Mouse (Mus musculus): ENCODE measurements around the gene Myo1e. TPM values are rescaled to one million over a fixed set of nuclear protein-coding genes. Genes with fewer than 3 reads are reported as not detected.

Gene Myo1e
- 0.02 and 0.03 TPM in 2 replicates for polyA plus RNA-seq (2012)

DNA sequence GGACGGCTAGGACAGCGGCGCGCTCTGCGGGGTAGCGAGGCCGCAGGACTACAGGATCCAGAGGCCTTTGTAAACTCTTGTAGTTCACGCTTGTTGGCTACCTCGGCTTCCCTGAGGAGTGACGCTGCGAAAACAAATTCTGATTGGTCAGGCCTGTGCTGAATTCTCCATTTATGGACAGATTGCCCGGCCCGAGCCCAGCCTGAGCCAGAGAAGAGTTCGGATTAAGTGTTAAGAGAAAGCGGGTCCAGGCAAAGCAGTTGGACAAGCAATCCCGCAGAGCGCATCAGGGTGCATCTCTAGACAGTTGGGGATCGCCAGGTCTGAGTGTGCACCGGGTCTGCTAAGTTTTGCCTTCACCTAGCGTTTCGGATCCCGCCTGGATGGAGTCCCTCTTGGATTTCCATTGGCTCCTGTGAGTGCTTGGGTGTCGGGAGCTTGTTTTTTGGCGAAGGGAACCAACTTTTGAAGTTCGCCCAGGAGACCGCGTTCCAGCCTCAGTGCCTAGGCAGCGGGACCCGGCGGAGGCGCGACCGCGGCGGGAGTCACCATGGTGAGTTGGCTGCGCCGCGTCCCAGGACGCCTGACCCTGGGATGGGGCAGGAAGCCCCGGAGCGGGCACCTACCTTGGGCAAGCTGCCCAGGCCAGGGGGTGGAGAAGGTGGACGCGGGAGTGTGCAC lies at the start of gene Myo1e:
TSS of gene Myo1e (plus strand) at position 200 of the 681 bp plus-strand sequence.
- TF ChIP-seq GATA1 (IDR thresholded peaks at IDR 0.05; ENCODE audit: low read length) = no peak
- TF ChIP-seq TAL1 (IDR thresholded peaks at IDR 0.05; ENCODE audit: low read length) = no peak
- peak within 1 kb of the TSS; percentile 56 for H3K4me3 ChIP-seq (replicated peaks)
- no peaks in the 10 kb centered on the region for H3K36me3 ChIP-seq (ENCODE audit: control insufficient read depth)
- H3K4me1 ChIP-seq (ENCODE audit: control insufficient read depth) = no peaks in the 10 kb centered on the region
- H3K9me3 ChIP-seq (ENCODE audit: control insufficient read depth, low read length) = no peaks in the 10 kb centered on the region
- H3K27me3 ChIP-seq (ENCODE audit: control insufficient read depth) = peaks cover 50% of the 10 kb centered on the region

DNA sequence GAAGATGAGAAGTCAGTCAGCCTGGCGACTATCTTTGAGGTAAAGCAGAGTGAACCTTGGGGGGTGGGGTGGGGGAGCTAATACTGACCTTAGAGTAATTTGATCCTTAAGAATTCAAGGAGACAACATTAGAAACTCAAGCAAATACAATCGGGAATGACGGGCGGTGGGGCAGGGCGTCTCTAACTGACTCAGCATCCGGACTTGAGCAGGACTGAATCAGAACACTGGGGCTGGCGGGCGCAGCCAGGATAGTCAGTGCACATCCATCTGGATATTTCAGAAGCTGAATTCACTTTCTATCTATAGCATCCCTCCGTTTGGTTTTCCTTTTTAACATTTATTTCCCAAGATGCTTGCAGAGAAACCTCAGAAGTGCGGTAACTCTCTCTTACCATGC lies 47.1 kb upstream of the Myo1e start:
- H3K27me3 ChIP-seq (ENCODE audit: control insufficient read depth) = no peaks in the 10 kb centered on the region
- no peak for TF ChIP-seq TAL1 (IDR thresholded peaks at IDR 0.05; ENCODE audit: low read length)
- TF ChIP-seq GATA1 (IDR thresholded peaks at IDR 0.05; ENCODE audit: low read length) = no peak
- no peak overlapping the region for H3K4me3 ChIP-seq (replicated peaks)
- H3K9me3 ChIP-seq (ENCODE audit: control insufficient read depth, low read length) = no peaks in the 10 kb centered on the region
- H3K4me1 ChIP-seq (ENCODE audit: control insufficient read depth) = no peaks in the 10 kb centered on the region
- H3K36me3 ChIP-seq (ENCODE audit: control insufficient read depth) = no peaks in the 10 kb centered on the region

DNA sequence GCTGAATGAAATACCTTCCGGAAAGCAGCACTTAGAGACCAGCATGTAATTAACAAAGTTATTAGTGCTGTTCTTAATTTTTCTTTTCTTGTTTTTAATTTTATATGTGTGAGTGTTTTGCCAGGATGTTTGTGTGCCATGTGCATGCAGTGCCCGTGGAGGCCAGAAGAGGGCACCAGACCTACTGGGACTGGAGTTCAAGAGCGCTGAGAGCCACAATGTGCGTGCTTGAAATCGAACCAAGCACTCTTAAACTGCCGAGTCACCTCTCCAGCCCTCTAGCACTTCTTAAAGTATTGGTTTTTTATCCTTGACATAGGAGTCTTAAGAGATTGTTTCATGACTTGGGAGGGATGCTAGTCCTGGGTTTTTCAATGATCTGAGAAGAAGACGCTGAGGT lies 38.2 kb upstream of the Myo1e start:
- Histone ChIP-seq H3K4me1 (ENCODE audit: control insufficient read depth) (no peaks in the 10 kb centered on the region), H3K4me3 (replicated peaks) (no peak overlapping the region), H3K27me3 (ENCODE audit: control insufficient read depth) (no peaks in the 10 kb centered on the region), H3K9me3 (ENCODE audit: control insufficient read depth, low read length) (no peaks in the 10 kb centered on the region), H3K36me3 (ENCODE audit: control insufficient read depth) (no peaks in the 10 kb centered on the region)
- TF ChIP-seq TAL1 (IDR thresholded peaks at IDR 0.05; ENCODE audit: low read length) (no peak), GATA1 (IDR thresholded peaks at IDR 0.05; ENCODE audit: low read length) (no peak)

DNA sequence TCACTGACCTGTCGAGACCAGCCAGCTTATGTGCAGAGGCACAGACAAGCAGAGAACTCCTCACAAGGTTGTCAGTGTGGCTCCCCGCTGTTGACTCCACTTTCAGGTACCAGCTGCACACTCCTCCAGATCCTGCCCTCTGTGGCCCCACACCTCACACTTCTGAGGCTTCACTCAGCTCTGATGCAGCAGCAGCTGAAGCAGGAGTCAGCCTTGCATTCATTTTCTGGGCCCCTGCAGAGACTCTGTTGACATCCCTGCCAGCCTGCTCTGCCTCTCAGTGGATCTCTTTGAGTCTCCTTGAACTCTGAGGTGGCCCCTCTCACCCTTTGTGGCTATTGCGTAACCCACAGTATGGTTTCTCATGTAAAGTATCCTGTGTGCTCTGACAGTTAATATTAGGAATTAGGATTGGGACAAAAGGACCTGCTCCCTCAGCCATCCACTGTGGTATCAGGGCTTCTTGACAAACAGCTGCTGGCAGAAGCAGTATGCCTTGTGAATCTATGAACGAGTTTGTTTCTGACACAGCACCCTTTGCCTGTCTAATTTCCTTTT lies 32.8 kb upstream of the Myo1e start:
- Histone ChIP-seq H3K4me3 (replicated peaks) (no peak overlapping the region), H3K4me1 (ENCODE audit: control insufficient read depth) (no peaks in the 10 kb centered on the region), H3K9me3 (ENCODE audit: control insufficient read depth, low read length) (no peaks in the 10 kb centered on the region), H3K36me3 (ENCODE audit: control insufficient read depth) (no peaks in the 10 kb centered on the region), H3K27me3 (ENCODE audit: control insufficient read depth) (no peaks in the 10 kb centered on the region)
- no peak for TF ChIP-seq GATA1 (IDR thresholded peaks at IDR 0.05; ENCODE audit: low read length)
- no peak for TF ChIP-seq TAL1 (IDR thresholded peaks at IDR 0.05; ENCODE audit: low read length)

DNA sequence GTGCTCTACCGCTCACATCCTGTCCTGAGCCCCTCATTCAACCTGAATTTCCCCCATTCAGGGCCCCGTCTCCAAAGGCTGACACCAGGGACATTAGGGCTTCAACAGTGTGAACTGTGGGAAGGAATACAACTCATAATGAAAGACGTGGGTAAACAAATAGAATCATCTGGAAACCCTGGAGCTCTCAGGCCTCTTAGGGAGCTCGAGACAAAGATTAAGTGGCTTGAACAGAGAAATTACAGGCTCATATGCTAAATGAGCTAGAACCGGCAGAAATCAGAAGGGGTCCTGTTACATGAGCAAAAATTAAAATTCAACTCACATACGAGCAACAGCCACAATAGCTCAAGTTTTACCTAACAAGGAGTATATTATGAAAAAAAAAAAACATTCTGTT lies 32.3 kb upstream of the Myo1e start:
- Histone ChIP-seq H3K9me3 (ENCODE audit: control insufficient read depth, low read length) (no peaks in the 10 kb centered on the region), H3K4me1 (ENCODE audit: control insufficient read depth) (no peaks in the 10 kb centered on the region), H3K27me3 (ENCODE audit: control insufficient read depth) (no peaks in the 10 kb centered on the region), H3K4me3 (replicated peaks) (no peak overlapping the region), H3K36me3 (ENCODE audit: control insufficient read depth) (no peaks in the 10 kb centered on the region)
- no peak for TF ChIP-seq TAL1 (IDR thresholded peaks at IDR 0.05; ENCODE audit: low read length)
- TF ChIP-seq GATA1 (IDR thresholded peaks at IDR 0.05; ENCODE audit: low read length) = no peak

DNA sequence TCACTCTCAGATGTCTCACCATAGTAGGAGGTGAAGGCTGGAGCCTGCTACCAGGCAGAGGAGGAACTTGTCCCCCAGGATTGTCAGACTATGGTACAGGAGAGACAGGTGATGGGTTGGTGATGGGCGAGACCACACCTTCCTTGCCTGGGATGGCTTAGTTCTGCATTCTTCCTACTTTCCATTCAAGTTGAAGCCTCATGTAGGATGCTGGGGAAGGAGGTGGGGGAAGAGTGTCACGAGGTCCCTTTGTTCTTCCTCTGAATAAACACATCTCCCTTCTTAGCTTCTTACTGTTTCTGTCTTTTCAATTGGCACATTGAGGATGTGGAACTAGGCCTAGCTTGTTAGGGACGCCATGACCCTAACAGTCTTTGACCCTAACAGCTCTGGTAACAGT lies 30.9 kb upstream of the Myo1e start:
- H3K4me3 ChIP-seq (replicated peaks) = no peak overlapping the region
- no peaks in the 10 kb centered on the region for H3K36me3 ChIP-seq (ENCODE audit: control insufficient read depth)
- no peaks in the 10 kb centered on the region for H3K4me1 ChIP-seq (ENCODE audit: control insufficient read depth)
- H3K27me3 ChIP-seq (ENCODE audit: control insufficient read depth) = no peaks in the 10 kb centered on the region
- TF ChIP-seq TAL1 (IDR thresholded peaks at IDR 0.05; ENCODE audit: low read length) = no peak
- TF ChIP-seq GATA1 (IDR thresholded peaks at IDR 0.05; ENCODE audit: low read length) = no peak
- H3K9me3 ChIP-seq (ENCODE audit: control insufficient read depth, low read length) = no peaks in the 10 kb centered on the region

DNA sequence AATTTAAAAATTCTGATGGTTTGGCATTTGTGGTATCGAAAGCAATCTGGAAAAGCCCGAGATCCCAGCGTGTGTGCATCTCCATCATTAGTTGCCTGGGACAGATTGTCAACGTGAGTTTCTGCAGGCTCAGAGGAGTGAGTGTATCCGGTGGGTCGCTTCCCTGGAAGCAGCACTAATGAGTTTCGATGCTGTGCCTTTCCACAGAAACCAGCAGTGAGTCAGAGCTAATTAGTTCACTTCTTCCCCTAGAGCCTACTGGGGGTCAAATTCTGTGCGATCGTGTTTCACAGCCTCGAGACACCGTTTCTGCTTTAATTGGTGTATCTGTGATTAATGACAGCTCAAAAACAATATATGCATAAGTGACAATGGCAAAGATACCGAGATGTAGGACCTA lies 25.4 kb upstream of the Myo1e start:
- Histone ChIP-seq H3K9me3 (ENCODE audit: control insufficient read depth, low read length) (no peaks in the 10 kb centered on the region), H3K4me1 (ENCODE audit: control insufficient read depth) (no peaks in the 10 kb centered on the region), H3K4me3 (replicated peaks) (no peak overlapping the region), H3K36me3 (ENCODE audit: control insufficient read depth) (no peaks in the 10 kb centered on the region), H3K27me3 (ENCODE audit: control insufficient read depth) (no peaks in the 10 kb centered on the region)
- TF ChIP-seq GATA1 (IDR thresholded peaks at IDR 0.05; ENCODE audit: low read length) (no peak), TAL1 (IDR thresholded peaks at IDR 0.05; ENCODE audit: low read length) (no peak)

DNA sequence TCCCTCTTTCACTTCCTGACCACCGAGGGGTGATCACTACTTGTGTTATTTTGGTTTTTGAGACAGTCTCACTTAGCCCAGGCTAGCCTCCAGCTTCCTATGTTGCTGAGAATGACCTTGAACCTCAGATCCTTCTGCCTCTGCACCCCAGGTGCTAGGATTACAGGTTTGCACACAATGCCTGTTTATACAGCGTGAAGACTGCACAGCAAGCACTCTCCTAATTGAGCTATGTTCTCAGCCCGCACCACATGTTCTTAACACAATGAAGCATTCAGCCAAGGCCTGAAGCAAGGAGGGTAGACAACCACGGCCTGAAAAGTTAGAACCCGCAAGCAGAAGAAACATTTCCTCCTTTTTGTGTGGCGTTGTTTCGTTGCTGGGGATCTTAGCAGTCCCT lies 24.5 kb upstream of the Myo1e start:
- H3K4me3 ChIP-seq (replicated peaks) = no peak overlapping the region
- TF ChIP-seq TAL1 (IDR thresholded peaks at IDR 0.05; ENCODE audit: low read length) (no peak), GATA1 (IDR thresholded peaks at IDR 0.05; ENCODE audit: low read length) (no peak)
- no peaks in the 10 kb centered on the region for H3K9me3 ChIP-seq (ENCODE audit: control insufficient read depth, low read length)
- H3K36me3 ChIP-seq (ENCODE audit: control insufficient read depth) = no peaks in the 10 kb centered on the region
- no peaks in the 10 kb centered on the region for H3K27me3 ChIP-seq (ENCODE audit: control insufficient read depth)
- no peaks in the 10 kb centered on the region for H3K4me1 ChIP-seq (ENCODE audit: control insufficient read depth)

DNA sequence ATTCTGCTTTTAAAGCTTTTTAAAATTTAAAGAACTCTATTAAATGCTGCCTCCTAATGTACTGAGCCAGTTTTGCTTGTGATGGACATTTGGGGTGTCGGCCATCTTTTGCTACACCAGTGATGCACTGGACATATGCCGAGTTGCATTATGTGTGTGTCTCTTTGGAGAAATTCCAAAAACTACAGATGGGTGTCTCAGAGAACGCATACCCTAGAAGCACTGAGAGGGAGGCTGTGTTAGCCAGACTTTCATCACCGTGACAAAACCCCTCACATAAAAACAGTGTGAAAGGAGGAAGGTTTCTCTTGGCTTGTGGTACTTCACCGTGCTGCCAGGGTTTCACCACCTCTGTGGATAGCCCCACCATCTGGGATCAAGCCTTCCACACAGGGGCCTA lies 14.8 kb upstream of the Myo1e start:
- H3K36me3 ChIP-seq (ENCODE audit: control insufficient read depth) = no peaks in the 10 kb centered on the region
- no peaks in the 10 kb centered on the region for H3K9me3 ChIP-seq (ENCODE audit: control insufficient read depth, low read length)
- no peak for TF ChIP-seq GATA1 (IDR thresholded peaks at IDR 0.05; ENCODE audit: low read length)
- no peak for TF ChIP-seq TAL1 (IDR thresholded peaks at IDR 0.05; ENCODE audit: low read length)
- H3K27me3 ChIP-seq (ENCODE audit: control insufficient read depth) = no peaks in the 10 kb centered on the region; the same call in 1 of the 2 replicates
- no peak overlapping the region for H3K4me3 ChIP-seq (replicated peaks)
- no peaks in the 10 kb centered on the region for H3K4me1 ChIP-seq (ENCODE audit: control insufficient read depth)
